Mouse (Mus musculus) MN1 (cell line): ENCODE data around the gene Stk10.

Source experiments
- DNase-seq: peaks from one replicate; pipeline ENCODE4 v3.0.0-alpha.2; 2016; ENCODE audit warnings: low spot score

Gene Stk10

DNA sequence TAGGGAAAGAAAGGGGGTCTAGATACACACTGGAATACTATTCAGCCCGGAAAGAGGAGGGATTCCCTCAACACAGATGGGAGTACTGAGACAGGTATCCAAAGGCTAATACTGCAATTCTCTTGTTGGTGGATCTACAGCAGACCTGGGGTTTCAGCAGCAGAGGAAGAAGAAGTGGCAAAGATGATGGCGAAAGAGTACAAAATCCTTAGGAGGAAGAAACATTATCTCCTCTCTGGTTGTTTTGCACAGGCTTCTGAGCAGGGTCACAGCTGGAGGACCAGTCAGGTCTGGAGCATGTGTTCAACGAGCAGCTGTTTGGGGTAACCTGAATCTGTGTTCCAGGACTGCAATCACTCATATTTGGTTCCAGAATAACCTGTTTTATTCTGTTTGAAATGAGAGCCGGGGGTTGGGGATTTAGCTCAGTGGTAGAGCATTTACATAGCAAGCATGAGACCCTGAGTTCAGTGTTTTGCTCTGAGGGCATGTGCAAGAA is 96.7 kb downstream of the Stk10 start:
- no peak for DNase-seq

GRCm38 (mm10) chr11:32632671-32633070 is 99.6 kb downstream of the Stk10 start:
- no peak for DNase-seq

GRCm38 (mm10) chr11:32633542-32633941 is 100.4 kb downstream of the Stk10 start:
- no peak for DNase-seq

DNA sequence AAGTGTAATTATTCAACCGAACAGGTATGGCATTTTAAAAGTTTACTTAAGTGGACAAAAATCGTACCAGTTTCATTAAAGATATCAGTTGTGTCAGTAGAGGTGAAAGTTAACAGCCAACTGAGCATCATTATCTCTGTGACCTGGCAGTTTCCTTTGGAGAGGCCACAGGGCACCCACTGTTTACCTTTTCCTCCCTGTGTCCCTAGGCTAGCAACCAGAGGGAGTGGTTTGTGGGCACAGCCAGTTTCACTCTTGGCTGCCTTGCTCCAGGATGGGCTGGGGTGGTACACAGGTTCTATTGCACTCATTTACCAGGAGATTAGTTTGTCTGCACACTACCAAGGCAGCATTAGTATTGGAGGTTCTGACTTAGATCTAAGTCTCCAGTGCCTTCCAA is 101.0 kb downstream of the Stk10 start:
- DNase-seq: no peak

DNA sequence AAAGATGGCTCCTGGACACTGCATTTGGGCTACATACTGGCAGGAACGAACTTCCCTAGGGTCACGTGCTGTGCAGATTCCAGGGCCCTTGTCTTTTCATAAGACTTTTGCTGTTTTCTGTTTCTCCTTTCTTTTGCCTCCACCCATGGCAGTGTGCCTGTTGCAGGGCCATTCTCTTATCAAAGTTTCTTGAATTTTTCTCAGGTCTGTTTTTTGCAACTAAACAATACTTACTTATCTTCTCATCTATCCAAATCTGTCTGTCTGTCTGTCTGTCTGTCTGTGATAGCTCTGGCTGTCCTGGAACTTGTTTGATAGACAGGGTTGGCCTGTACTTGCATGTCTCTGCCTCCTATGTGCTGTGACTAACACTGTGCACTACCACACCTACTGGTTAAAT is 101.7 kb downstream of the Stk10 start:
- DNase-seq: no peak

GRCm38 (mm10) chr11:32636275-32636674 is 103.2 kb downstream of the Stk10 start:
- no peak for DNase-seq

GRCm38 (mm10) chr11:32638521-32639255 is 105.6 kb downstream of the Stk10 start:
- no peak for DNase-seq

DNA sequence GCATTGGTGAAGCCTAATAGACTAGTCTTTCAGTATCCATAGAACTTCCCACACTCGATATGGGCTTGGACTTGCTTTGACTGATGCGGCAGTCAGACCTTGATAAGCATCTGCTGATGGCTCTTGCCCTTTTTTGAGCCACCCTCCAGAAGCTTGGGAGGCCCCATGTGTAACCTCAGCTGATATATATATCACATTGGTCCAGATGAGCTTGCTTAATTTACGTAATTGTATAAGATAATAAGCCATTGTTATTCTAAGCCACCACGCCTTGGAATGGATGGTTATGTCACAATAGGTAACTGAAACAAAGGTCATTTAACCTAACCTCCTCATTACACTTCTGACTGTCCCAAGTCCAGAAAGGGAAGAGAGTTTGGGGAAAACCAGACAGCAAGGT is 107.5 kb downstream of the Stk10 start:
- no peak for DNase-seq

GRCm38 (mm10) chr11:32642249-32642876 is 109.3 kb downstream of the Stk10 start, which contains the start of gene Fbxw11:
TSS of gene Fbxw11 (plus strand) at chr11:32642724.
- DNase-seq: peak; percentile 99

- peak; percentile 75 for DNase-seq
Measured at GRCm38 (mm10) chr11:32642899-32643886, 110.1 kb downstream of the Stk10 start.

DNA sequence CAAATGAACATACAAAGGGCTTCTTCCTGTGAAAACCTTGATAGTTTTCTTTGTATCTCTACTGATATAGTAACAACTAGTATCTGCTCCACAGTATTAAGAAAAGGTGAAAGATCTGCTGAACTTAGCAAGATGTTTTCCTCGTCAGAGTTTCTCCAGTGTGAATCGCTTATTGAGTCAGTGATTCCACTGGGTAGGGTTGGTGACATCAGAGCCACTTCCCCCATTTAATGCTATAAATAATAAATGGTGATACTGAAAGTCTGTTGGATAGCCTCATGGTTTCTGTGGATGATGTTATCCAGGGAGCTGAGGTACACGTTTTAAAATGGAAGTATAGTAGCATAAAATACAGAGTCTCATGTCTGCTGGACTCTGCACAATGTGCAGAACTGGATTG is 110.9 kb downstream of the Stk10 start:
- peak; percentile 36 for DNase-seq

DNA sequence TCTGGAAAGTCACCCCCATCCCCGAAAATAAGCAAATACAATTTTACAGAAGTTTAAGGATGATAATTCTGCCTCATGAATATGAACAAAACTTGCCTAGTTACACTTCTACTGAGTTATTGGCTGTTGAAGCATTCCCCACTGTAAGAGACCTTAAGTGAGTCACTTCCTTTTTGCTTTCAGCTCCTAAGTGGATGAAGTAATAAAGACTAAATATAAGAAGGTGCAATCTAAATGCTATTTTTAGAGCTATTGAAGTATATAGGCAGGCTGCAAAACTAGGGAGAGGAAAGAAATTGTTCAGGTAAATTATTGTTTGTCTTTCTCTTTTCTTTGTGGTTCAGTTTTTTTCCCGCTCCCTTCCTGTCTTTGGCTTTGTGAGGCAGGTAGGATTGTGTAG is 114.2 kb downstream of the Stk10 start:
- no peak for DNase-seq

- DNase-seq: no peak
Measured at GRCm38 (mm10) chr11:32650236-32650749, 117.2 kb downstream of the Stk10 start.

- DNase-seq: no peak
Measured at GRCm38 (mm10) chr11:32650893-32651590, 117.9 kb downstream of the Stk10 start.

DNA sequence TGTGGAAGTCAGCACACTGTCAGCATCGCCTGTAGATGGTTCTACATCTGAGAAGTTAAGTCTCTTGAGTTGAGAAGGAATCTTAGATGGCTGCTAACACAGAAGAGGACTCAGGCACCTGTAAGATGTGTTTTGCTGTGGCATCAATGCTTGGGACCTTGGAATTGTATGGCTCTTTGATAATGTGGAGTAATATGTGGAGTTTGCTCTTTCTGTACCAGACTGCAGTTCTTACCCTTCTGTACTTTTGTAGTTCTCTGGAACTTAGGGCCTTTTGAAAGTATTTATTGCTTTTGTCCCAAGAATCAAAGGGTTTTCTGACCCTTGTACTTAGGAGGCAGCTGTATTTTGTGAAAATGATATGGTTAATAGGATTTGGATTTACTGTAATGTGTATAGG is 118.6 kb downstream of the Stk10 start:
- no peak for DNase-seq

- DNase-seq: no peak
Measured at GRCm38 (mm10) chr11:32662082-32662656, 129.1 kb downstream of the Stk10 start.

GRCm38 (mm10) chr11:32665639-32666038 is 132.5 kb downstream of the Stk10 start:
- DNase-seq: no peak

GRCm38 (mm10) chr11:32666983-32667382 is 133.9 kb downstream of the Stk10 start:
- DNase-seq: no peak

- DNase-seq: no peak
Measured at GRCm38 (mm10) chr11:32671480-32671879, 138.4 kb downstream of the Stk10 start.
